Mouse (Mus musculus): ENCODE data around the gene St6galnac1.

St6galnac1 gene

DNA sequence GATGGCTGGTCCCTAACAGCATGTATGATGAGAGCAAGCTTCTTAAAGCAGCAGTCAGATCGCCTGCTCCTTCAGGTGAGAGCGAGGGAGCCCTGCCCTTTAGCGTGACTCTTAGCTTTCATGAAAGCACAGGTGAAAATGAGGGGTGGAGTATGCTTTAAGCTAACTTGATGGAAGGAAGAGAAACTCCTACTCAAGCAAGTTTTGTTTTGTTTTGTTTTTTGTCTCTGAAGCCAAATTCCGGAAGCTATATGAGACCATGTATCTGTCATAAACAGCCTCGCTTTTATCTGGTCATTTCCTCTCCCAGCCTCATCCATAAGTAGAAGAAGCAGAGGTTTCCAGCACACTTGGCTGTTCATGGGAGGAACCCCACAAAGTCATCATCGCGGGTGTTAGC is at the start of gene St6galnac1:
TSS of gene St6galnac1 (minus strand) at position 101 of the 400 bp plus-strand sequence.
- 92% methylated on average over 7 of the region's 7 CpGs for WGBS

DNA sequence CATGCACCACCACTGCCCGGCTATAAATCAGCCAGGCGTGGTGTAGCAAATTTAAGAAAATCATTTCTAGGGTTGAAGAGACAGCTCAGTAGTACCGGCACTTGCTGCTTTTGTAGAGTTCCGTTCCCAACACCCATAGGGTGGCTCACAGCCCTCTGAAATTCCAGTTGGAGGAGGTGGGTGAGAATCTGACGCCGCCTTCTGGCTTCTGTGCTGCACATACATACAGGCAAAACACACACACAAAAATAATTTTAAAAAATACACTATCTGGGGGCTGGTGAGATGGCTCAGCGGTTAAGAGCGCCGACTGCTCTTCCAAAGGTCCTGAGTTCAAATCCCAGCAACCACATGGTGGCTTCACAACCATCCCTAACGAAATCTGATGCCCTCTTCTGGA is 48.6 kb upstream of the St6galnac1 start:
- WGBS: 59% methylated on average over 10 of the region's 10 CpGs

DNA sequence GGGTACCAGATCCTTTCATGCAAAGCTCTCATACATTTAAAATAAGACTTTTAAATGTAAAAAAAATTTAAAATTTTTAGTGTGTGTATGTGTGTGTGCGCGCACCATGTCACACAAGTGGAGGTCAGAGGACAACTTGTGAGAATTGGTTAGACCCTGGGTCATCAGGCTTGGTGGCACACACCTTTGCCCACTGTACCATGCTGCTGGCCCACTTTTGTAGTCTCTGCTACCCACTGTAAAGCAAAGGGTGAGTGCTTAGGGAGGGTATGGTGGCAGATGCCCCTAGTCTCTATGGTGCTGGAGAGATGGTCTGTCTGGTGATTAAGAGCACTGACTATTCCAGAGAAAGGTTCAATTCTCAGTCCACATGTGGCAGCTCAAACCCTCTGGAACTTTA is 47.9 kb upstream of the St6galnac1 start:
- WGBS: 96% methylated on average over 2 of the region's 2 CpGs

- 49% methylated on average over 10 of the region's 10 CpGs for WGBS
Observed at GRCm38 (mm10) chr11:116822626-116823025, 47.3 kb upstream of the St6galnac1 start.

DNA sequence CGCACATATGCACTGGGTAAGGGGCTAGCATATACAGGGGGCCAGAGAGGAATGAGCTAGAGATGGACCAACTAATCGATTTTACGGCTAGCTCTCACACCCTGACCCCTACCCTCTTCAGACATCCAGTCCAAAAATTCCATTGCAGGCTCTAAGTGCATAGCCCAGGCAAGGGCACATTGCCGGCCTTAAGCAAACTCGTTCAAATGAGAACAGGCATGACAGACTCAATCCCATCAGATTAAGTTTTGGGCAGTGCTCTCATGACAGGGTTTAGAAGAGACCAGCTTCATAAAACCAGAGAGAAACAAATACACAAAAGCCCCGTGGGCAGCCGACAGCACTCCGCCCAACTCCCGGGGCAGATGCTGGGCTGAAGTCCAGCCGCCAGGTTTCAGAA is 46.9 kb upstream of the St6galnac1 start:
- 72% methylated on average over 10 of the region's 10 CpGs for WGBS

GRCm38 (mm10) chr11:116821057-116821940 is 46.0 kb upstream of the St6galnac1 start:
- 78% methylated on average over 13 of the region's 13 CpGs for WGBS

- 72% methylated on average over 5 of the region's 5 CpGs for WGBS
Observed at GRCm38 (mm10) chr11:116819932-116820593, 44.8 kb upstream of the St6galnac1 start.

DNA sequence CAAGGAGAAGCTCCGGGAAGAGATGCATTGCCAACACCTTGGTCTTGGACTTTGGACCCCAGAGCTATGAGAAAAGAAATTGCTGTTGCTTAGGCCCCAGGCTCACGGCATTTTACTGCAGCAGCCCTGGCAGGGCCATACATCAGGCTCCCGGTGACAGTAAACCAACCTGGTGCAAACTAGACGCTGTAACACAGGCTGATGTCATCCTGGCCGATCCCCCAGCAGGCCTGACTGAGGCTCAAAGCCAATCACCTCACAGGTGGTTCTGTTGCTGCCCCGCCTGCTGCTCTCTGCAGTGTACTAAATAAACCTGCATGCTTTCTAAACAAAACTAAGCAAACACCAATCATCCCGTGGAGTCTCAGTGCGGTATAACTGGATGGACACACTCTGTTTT is 43.4 kb upstream of the St6galnac1 start:
- WGBS: 83% methylated on average over 8 of the region's 8 CpGs

- WGBS: 96% methylated on average over 5 of the region's 5 CpGs
Observed at GRCm38 (mm10) chr11:116817567-116817966, 42.3 kb upstream of the St6galnac1 start.

GRCm38 (mm10) chr11:116816769-116817168 is 41.5 kb upstream of the St6galnac1 start:
- 88% methylated on average over 5 of the region's 5 CpGs for WGBS

GRCm38 (mm10) chr11:116814884-116815415 is 39.6 kb upstream of the St6galnac1 start:
- WGBS: 49% methylated on average over 7 of the region's 7 CpGs

DNA sequence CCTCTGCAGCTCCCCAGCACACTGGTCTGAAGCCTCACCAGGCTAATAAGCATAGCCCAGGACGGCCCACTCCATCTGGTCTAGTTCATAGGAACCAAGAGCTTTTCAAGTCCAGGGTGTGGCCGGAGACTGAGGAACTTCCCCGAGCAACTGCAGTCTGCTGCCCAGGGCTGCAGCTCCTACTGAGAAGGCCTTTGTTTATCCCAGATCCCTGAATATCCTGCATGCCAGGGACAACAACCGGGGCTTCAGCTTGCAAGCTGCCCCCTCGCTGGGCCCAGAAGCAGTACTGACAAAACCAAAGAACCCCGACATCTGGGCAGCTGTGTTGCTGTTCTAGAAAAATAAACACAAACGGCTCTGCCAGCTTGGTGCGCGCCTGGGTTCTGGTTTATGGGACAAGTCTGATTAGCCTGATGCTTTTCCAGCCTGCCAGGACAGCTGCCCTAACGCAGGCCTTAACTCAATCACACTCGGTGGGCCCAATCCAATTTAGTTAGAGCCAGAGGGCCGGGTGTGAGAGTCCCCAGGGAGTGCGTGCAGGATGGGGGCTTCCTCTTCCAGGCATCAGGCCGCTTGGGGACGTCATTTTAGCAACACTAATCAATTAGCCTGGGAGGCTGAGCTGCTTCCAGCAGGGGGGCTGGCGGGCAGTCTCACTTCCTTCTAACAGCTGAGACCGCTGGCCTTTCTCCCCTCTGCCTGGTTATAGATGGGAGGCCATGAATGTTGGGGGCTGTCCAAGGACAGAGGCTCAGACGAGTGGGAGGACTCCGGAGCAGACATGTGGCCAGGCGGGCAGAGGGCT is 39.0 kb upstream of the St6galnac1 start:
- 42% methylated on average over 20 of the region's 20 CpGs for WGBS

GRCm38 (mm10) chr11:116813610-116814009 is 38.3 kb upstream of the St6galnac1 start:
- WGBS: 78% methylated on average over 13 of the region's 13 CpGs

- 81% methylated on average over 21 of the region's 21 CpGs for WGBS
Observed at GRCm38 (mm10) chr11:116812793-116813529, 37.7 kb upstream of the St6galnac1 start.

DNA sequence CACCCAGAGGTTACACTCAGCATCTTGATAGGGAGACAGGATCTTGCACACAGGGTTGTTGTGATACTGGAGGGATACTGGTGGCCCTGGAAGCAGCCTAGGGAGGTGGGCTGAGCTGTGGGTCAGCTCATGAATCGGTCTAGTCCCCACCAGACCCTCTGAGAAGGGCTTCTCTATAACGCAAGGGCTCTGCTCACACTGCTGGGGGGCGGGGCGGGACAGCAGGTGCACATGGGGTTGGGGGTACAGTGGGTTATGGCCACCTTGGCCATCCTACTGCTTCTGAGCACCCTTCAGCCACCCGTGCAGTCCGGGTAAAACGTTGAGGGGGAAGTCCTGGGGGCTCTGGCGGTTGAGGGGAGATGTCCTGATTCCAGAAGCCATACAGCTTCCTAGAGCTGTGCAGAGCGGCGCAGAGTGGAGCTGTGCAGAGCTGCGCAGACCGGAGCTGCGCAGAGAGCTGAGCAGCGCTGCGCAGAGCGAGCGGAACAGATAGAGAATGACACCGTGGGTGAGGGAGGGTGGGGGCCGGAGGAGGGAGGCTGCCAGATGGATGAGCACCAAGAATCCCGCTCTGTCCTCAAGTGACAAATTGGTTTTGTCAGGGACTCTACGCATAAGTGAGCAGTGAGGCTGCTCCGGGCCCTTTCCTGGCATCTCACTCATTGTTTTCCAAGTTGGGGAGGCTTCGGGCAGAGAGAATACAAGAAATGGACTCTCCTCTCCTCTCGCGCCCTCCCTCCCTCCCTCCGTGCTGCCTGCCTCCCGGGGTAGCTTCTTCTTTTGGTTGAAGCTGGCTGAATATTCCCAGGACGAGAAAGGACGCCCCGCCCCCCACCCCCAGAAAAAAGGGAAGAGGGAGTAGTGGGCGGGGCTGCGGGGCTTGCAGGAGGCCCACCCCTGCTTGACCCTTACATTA is 35.9 kb upstream of the St6galnac1 start:
- 21% methylated on average over 32 of the region's 32 CpGs for WGBS

DNA sequence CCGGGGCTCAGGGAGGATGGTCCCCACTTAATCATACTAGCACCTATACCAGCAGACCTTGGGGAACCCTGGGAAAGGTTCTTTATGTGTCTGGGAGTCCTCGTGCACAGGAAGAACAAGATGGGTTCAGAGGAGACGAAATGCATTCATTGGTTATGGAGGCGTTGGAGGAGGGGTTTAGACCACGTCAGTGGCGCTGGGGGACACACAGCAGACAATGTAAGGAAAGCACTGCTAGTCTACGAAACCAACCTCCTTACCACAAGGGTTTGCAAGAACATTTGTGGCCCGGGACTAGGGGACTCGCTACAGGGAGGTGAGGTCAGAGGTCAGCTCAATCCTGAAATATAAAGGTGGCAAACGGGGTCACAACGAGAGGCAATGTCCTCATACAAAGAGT is 35.2 kb upstream of the St6galnac1 start:
- WGBS: 72% methylated on average over 11 of the region's 11 CpGs

DNA sequence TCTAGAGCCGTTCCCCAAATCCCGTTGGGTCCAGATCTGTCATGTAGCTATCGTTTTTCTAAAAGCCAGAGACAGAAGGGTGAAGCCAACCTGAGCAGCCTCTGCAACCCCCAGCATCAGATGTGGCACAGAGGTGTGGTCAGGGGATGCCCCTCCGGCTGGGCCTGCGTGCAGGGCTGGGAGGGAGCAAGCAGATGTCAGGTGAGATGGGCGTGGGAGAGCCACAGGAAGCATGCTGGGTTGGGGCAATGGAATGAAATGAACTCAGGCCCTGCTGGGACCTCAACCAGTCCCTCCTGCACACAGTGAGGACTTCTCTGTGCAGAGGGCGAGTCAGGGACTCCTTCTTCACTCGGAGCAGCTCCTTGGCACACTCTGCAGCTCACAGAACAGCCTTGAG is 34.2 kb upstream of the St6galnac1 start:
- WGBS: 86% methylated on average over 8 of the region's 8 CpGs

DNA sequence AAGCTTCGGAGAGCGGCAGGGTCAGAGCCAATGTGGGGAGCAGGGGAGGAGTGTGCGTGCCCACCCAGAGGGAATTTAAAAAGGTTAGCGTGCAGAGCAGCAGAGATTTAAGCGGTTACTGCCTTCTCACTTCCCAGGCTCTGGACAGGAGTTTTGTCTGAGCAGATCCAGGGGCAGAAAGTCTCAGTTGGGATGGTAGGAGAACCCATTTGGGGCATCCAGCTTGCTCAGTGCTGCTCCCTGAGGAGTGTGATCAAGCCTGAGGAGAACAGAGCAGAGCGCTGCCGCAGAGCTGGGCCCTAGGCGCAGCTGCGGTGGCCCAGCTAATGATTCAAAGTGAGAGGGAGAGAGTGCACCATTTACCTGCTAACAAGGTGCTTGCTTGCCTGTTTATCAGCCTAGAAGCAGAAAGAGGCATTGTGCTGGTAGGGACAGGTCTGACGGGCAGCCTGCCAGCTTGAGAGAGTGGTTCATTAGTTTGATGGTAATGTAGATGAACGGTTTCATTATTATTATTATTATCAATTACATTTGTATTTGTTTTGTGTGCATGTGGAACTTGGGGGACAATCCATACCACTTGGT is 33.6 kb upstream of the St6galnac1 start:
- 82% methylated on average over 11 of the region's 11 CpGs for WGBS

GRCm38 (mm10) chr11:116807938-116808606 is 32.8 kb upstream of the St6galnac1 start:
- WGBS: 25% methylated on average over 7 of the region's 7 CpGs

Data from cerebral cortex, adult 2 months (tissue).